Mouse (Mus musculus) ES-E14 (cell line): Measurements from ENCODE around the gene Pex26.

Source experiments
- CHD2 ChIP-seq: IDR thresholded peaks from 2 replicates; pipeline ENCODE4 v1.6.1; 2014; ENCODE audit warnings: mild to moderate bottlenecking, low read depth, low read length, inconsistent platforms
- HCFC1 ChIP-seq: IDR thresholded peaks from 2 replicates; pipeline ENCODE4 v1.6.1; 2012; ENCODE audit warnings: low read length, inconsistent platforms, borderline replicate concordance; ENCODE audit not compliant: insufficient read depth
- MAFK ChIP-seq: IDR thresholded peaks from 2 replicates; pipeline ENCODE4 v1.6.1; 2014; ENCODE audit warnings: mild to moderate bottlenecking, low read depth, low read length, inconsistent platforms; ENCODE audit not compliant: insufficient read depth

DNA sequence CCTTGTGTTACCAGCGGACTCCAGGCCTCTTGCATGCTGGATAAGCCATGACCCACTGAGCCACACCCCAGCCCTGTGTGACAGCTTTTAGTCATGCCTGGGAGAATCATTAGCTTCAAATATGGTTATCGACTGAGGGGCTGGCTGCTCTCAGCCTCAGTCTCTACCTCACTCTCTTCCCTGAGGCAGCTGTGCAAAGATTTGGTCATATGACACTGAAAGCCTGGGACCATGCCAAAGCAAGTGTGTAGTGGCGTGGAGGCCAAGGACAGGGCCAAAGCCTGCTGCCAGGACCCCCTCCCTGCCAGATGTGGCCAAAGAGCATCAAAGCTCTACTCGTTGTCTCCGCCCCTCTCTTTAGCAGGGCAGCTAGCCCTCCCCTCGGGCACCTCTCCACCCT lies 31.7 kb upstream of the Pex26 start:
- TF ChIP-seq CHD2 (no peak), HCFC1 (no peak), MAFK (no peak)
